Mouse (Mus musculus) embryonic facial prominence, embryonic 10.5 days (tissue): ENCODE measurements at regions not wholly inside any gene's neighbourhood (a gene's known extent, or its start where the extent isn't known, plus 50 kb on each side); places are given as distances from the start of the nearest gene placed in this dataset.

Experiments used
- DNase-seq: peaks from one replicate; pipeline ENCODE4 v3.0.0-alpha.2; 2017; ENCODE audit warnings: low spot score
- H3K27ac ChIP-seq: fragments of 300-500 bp; sonication (generic); replicated peaks from 2 replicates; pipeline ENCODE4 v1.5.1; 2016; ENCODE audit warnings: mild to moderate bottlenecking
- H3K27me3 ChIP-seq: fragments of 300-500 bp; sonication (generic); replicated peaks from 2 replicates; pipeline ENCODE4 v1.6.1; 2016; ENCODE audit warnings: low read depth, mild to moderate bottlenecking; ENCODE audit not compliant: poor library complexity, severe bottlenecking
- H3K36me3 ChIP-seq: fragments of 300-500 bp; sonication (generic); replicated peaks from 2 replicates; pipeline ENCODE4 v1.6.1; 2016; ENCODE audit warnings: mild to moderate bottlenecking, moderate library complexity
- H3K4me1 ChIP-seq: fragments of 300-500 bp; sonication (generic); 2 replicates; pipeline ENCODE4 v1.6.1; 2016
- H3K4me3 ChIP-seq: fragments of 300-500 bp; sonication (generic); 2 replicates; pipeline ENCODE4 v1.5.1; 2016; ENCODE audit warnings: mild to moderate bottlenecking, moderate library complexity
- H3K9me3 ChIP-seq: fragments of 300-500 bp; sonication (generic); 2 replicates; pipeline ENCODE4 v1.6.1; 2016; ENCODE audit warnings: mild to moderate bottlenecking
- WGBS: fragments of 180-500 bp; shearing (Covaris S2); methylation state at CpG from one replicate; pipeline ENCODE4 v1.1.7; 2016; 5-methylcytosine and 5-hydroxymethylcytosine counted together

GRCm38 (mm10) chr19:26185012-26185411 is 419.8 kb upstream of the Smarca2 start:
- H3K4me1 ChIP-seq, result no peaks in the 10 kb centered on the region
- no peaks in the 10 kb centered on the region for H3K36me3 ChIP-seq
- H3K27ac ChIP-seq, result no peak overlapping the region
- WGBS, result 87% methylated on average over 7 of the region's 7 CpGs
- no peak overlapping the region for H3K4me3 ChIP-seq
- H3K27me3 ChIP-seq, result no peaks in the 10 kb centered on the region
- H3K9me3 ChIP-seq, result no peaks in the 10 kb centered on the region
- no peak for DNase-seq

GRCm38 (mm10) chr19:26190803-26191202 is 414.0 kb upstream of the Smarca2 start:
- H3K27ac ChIP-seq, result no peak overlapping the region
- H3K4me3 ChIP-seq, result no peak overlapping the region
- 87% methylated on average over 1 of the region's 1 CpGs for WGBS
- DNase-seq, result no peak
- no peaks in the 10 kb centered on the region for H3K27me3 ChIP-seq
- H3K36me3 ChIP-seq, result no peaks in the 10 kb centered on the region
- H3K9me3 ChIP-seq, result no peaks in the 10 kb centered on the region
- no peaks in the 10 kb centered on the region for H3K4me1 ChIP-seq

DNA sequence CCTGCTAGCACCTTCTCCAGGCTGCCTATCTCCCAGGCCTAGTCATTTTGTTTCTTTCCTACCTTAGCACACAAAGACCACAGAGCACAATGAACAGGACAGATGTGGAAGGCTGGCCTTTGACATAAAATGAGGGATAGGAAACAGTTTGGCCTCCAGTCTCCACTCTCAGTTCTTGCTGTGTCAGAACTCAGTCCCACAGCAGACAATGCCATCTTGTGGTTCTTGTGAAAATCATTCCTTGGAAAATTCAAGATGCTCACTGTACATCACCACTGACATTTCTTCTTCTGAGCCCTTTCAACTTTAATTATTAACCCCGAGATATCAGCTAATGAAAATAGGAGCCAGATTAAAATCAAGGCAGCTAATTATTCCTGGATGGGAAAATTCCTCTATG is 411.2 kb upstream of the Smarca2 start:
- no peaks in the 10 kb centered on the region for H3K27me3 ChIP-seq
- no peak overlapping the region for H3K27ac ChIP-seq

DNA sequence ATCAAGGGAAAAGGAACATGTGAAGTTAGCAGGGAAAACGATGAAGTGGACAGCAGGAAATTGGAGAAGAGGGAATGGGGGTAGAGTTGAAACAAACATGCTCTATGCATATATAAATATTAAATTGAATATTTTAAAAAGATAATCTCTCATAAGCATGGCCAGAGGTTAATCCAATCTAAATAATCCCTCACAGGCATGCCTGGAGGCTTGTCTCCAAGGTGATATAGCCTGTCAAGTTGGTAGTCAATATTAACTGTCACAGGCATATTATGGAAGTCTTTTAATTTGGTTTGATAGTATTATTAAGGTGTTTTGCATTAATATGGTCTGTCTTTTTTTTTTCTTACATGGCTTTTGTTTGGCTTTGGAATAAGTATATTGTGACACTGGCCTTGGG is 396.1 kb upstream of the Smarca2 start:
- Histone ChIP-seq H3K27ac (no peak overlapping the region), H3K27me3 (no peaks in the 10 kb centered on the region), H3K4me3 (no peak overlapping the region), H3K4me1 (no peaks in the 10 kb centered on the region), H3K36me3 (no peaks in the 10 kb centered on the region), H3K9me3 (no peaks in the 10 kb centered on the region)
- WGBS, result 87% methylated on average over 1 of the region's 1 CpGs
- no peak for DNase-seq

More for the DNA sequence above, 411.2 kb upstream of the Smarca2 start:
- no peak overlapping the region for H3K4me3 ChIP-seq
- H3K36me3 ChIP-seq, result no peaks in the 10 kb centered on the region
- H3K9me3 ChIP-seq, result no peaks in the 10 kb centered on the region
- WGBS, result 75% methylated on average over 1 of the region's 1 CpGs
- H3K4me1 ChIP-seq, result no peaks in the 10 kb centered on the region
- no peak for DNase-seq

DNA sequence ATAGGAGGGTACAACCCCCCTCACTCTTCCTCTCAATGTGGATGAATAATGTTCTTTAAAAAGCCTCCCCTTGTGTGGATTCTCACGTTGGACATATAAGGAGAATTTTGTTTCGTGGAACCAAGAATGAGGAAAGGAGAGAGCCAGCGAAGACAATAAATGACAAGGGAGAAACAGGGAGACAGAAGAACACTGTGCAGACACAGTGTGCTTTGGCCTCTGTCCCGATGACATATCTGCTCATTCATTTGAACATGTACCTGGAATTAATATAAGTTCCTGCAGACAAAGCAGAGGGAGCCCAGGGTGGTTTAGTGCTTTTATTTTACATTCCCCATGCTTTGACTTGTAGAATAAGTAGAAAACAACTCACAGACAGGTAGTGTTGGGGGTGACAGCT is 370.3 kb upstream of the Smarca2 start:
- Histone ChIP-seq H3K27me3 (no peaks in the 10 kb centered on the region), H3K27ac (no peak overlapping the region), H3K4me1 (no peaks in the 10 kb centered on the region), H3K9me3 (no peaks in the 10 kb centered on the region), H3K4me3 (no peak overlapping the region), H3K36me3 (no peaks in the 10 kb centered on the region)
- DNase-seq, result no peak
- WGBS, result 71% methylated on average over 4 of the region's 4 CpGs

DNA sequence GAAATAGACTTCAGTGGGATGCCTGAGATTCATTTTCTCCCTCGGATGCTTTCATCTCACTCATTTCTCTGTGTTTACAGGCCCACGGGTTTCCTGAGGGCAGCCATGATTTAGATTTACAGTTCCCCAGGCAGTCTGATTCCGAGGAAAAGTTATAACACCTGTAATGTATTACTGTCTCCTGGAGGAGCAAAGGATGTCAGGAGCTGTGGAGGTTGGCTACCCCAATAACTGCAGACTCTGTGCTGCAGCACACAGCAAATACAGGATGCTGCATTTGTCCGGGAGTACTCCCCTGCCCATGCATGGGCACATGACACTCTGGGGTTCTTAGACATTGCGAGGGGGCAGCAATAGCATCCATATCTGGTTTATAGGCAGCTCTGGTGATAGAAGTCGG is 360.8 kb upstream of the Smarca2 start:
- Histone ChIP-seq H3K4me3 (no peak overlapping the region), H3K4me1 (no peaks in the 10 kb centered on the region), H3K27me3 (no peaks in the 10 kb centered on the region), H3K27ac (no peak overlapping the region), H3K9me3 (no peaks in the 10 kb centered on the region), H3K36me3 (no peaks in the 10 kb centered on the region)
- no peak for DNase-seq
- WGBS, result 72% methylated on average over 6 of the region's 6 CpGs

DNA sequence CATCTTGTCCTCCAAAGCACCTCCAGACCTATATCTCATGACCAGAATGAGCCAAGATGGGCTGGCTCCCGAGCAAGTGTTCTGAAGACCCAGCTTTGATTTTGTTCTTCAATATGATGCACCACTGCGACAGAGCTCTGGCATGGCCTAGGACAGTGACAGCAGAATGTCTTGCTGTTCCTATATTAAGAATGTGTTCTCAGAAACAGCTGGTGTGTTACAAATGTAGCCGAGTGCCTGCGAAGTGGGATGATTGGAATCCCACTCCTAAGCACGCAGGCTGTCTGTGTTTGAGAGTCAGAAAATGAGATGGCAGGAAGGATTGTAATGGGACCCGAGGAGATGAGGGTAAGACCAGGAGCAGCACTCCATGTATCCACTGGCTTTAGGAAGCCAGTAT is 355.1 kb upstream of the Smarca2 start:
- H3K36me3 ChIP-seq, result no peaks in the 10 kb centered on the region
- no peak overlapping the region for H3K27ac ChIP-seq
- WGBS, result 86% methylated on average over 6 of the region's 6 CpGs
- DNase-seq, result no peak
- H3K27me3 ChIP-seq, result no peaks in the 10 kb centered on the region
- no peak overlapping the region for H3K4me3 ChIP-seq
- no peaks in the 10 kb centered on the region for H3K4me1 ChIP-seq
- H3K9me3 ChIP-seq, result no peaks in the 10 kb centered on the region

DNA sequence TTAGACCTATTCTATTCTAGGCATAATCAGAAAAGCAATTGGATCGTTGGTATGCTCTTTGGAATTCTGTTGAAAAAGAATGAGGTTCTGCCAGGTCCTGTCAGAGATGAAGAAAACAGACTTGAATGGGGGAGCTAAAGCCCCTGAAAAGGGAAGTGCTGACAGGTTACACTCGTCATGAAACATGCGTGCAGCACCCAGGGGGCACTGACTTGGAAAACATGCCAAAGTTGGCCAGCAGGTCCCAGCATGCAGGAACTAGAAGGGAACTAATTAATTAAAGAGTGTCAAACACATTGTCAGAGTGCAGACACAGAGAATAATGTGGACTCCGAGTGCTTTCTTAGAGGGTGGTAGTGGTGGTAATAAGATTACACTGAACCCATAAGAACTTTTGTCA is 346.2 kb upstream of the Smarca2 start:
- Histone ChIP-seq H3K27me3 (no peaks in the 10 kb centered on the region), H3K27ac (no peak overlapping the region), H3K4me3 (no peak overlapping the region), H3K4me1 (no peaks in the 10 kb centered on the region), H3K36me3 (no peaks in the 10 kb centered on the region), H3K9me3 (no peaks in the 10 kb centered on the region)
- 75% methylated on average over 4 of the region's 4 CpGs for WGBS
- DNase-seq, result no peak

GRCm38 (mm10) chr19:26261530-26261929 is 343.3 kb upstream of the Smarca2 start:
- Histone ChIP-seq H3K36me3 (no peaks in the 10 kb centered on the region), H3K9me3 (no peaks in the 10 kb centered on the region), H3K4me3 (no peak overlapping the region), H3K4me1 (no peaks in the 10 kb centered on the region), H3K27ac (no peak overlapping the region), H3K27me3 (no peaks in the 10 kb centered on the region)
- 91% methylated on average over 2 of the region's 2 CpGs for WGBS
- no peak for DNase-seq

GRCm38 (mm10) chr19:26296360-26296759 is 308.5 kb upstream of the Smarca2 start:
- Histone ChIP-seq H3K36me3 (no peaks in the 10 kb centered on the region), H3K9me3 (no peaks in the 10 kb centered on the region), H3K27me3 (no peaks in the 10 kb centered on the region), H3K27ac (no peak overlapping the region), H3K4me1 (no peaks in the 10 kb centered on the region), H3K4me3 (no peak overlapping the region)
- 86% methylated on average over 6 of the region's 6 CpGs for WGBS
- DNase-seq, result no peak

DNA sequence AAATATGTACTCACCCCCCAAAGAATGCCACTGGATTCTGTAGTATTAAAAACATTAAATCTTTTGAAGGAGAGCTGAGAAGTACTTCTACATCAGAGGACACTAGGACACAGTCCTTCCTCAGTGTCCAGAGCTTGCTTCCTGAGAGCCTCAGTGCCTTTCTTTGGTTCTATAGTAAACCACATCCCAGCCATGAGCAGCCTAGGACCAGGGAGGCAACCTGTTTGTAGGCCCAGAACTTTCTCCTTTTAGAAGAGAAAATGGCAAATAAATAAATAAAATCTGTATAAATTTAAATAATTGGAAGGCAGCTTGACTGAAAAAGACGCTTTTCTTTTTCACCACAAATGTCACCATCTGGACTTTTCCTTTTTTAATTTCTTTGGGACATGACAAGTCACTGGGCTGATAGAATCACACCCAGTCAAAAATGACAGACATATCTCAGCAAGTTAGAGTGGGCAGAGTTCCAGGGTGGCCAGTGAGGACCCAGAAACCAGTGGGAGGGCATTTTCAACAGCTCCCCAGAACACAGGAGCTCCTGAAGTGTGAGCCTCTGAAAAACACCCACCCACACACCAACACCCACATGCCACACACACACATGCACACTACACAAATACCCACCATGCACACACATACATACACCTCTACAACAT is 296.2 kb upstream of the Smarca2 start:
- no peaks in the 10 kb centered on the region for H3K27me3 ChIP-seq
- no peaks in the 10 kb centered on the region for H3K36me3 ChIP-seq
- no peak overlapping the region for H3K4me3 ChIP-seq
- no peaks in the 10 kb centered on the region for H3K4me1 ChIP-seq
- H3K9me3 ChIP-seq, result no peaks in the 10 kb centered on the region
- DNase-seq, result no peak
- WGBS, result 83% methylated on average over 1 of the region's 1 CpGs
- no peak overlapping the region for H3K27ac ChIP-seq

GRCm38 (mm10) chr19:26318977-26319376 is 285.9 kb upstream of the Smarca2 start:
- no peak overlapping the region for H3K27ac ChIP-seq
- no peaks in the 10 kb centered on the region for H3K9me3 ChIP-seq
- H3K36me3 ChIP-seq, result no peaks in the 10 kb centered on the region
- H3K4me1 ChIP-seq, result no peaks in the 10 kb centered on the region
- DNase-seq, result no peak
- WGBS, result 83% methylated on average over 2 of the region's 2 CpGs
- H3K4me3 ChIP-seq, result no peak overlapping the region
- no peaks in the 10 kb centered on the region for H3K27me3 ChIP-seq

DNA sequence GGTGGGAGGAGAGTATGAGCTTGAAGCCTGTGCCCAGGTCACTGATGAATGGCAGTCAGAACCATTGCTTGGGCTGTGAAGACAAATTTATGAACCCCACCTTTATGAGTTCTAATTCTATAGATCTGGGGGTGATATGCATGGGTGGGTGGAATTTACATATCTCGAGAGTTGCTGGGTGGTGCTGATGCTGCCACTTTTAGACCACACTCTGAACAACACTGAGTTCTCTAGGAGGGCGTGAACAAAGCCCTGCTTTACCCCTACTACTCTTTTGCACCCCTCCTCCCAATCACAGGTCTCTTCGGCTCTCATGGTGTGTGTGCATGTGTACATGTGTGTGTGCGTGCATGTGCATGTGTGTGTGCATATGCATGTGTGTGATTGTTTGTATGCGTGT is 281.2 kb upstream of the Smarca2 start:
- no peak for DNase-seq
- Histone ChIP-seq H3K4me1 (no peaks in the 10 kb centered on the region), H3K27ac (no peak overlapping the region), H3K9me3 (no peaks in the 10 kb centered on the region), H3K27me3 (no peaks in the 10 kb centered on the region), H3K36me3 (no peaks in the 10 kb centered on the region), H3K4me3 (no peak overlapping the region)
- 88% methylated on average over 5 of the region's 5 CpGs for WGBS

DNA sequence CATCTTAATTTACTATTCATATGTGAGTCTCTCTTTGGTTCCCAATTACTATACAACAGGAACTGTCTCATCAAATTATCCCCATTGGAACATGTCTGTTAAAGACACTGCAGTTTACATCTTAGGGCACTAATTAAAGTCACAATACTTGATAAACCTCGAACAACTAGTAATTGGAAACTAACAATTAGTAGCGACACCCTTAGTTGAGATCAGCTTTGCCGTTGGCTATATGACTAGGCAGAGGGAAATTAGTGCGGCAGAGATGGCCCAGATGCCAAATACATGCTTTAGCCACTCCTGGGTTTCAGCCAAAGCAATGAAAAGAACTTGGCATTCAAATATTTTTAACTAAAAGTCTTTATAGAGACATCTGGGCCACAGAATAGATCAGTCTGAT is 265.7 kb upstream of the Smarca2 start:
- Histone ChIP-seq H3K27ac (no peak overlapping the region), H3K4me1 (no peaks in the 10 kb centered on the region), H3K36me3 (no peaks in the 10 kb centered on the region), H3K4me3 (no peak overlapping the region), H3K9me3 (no peaks in the 10 kb centered on the region), H3K27me3 (no peaks in the 10 kb centered on the region)
- 82% methylated on average over 4 of the region's 4 CpGs for WGBS
- DNase-seq, result no peak
